Mouse (Mus musculus) urinary bladder, postnatal 25 days (tissue): Measurements from ENCODE around the gene Vamp8.
A peak's percentile ranks its signal among the peaks of the same experiment; 100 is the strongest.

Experiments used
- DNase-seq: peaks from one replicate; pipeline ENCODE4 v3.0.0; 2022; ENCODE audit warnings: low spot score

The Vamp8 gene

GRCm38 (mm10) chr6:72373184-72373583 lies 17.3 kb downstream of the Vamp8 start:
- no peak for DNase-seq

DNA sequence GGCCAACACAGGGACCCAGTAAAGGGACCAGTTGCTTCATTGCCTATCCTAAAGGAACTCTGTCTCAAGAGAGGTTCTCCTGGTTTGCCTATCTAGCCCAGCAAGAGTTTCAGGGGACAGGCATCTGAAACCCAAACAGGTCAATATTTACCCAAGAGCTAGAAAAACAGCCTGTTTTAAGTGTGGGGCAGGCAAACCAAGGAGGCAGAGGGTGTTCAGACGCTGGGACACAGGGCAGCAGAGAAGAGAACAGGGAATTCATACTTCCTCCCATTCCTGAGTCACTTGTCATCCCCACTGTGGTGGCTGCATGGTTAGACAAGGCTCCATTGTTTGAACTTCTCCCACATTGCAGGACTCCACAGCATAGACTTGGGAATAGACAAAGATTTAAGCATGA lies 18.9 kb downstream of the Vamp8 start:
- no peak for DNase-seq

- no peak for DNase-seq
Measured at GRCm38 (mm10) chr6:72371147-72371546, 19.4 kb downstream of the Vamp8 start.

DNA sequence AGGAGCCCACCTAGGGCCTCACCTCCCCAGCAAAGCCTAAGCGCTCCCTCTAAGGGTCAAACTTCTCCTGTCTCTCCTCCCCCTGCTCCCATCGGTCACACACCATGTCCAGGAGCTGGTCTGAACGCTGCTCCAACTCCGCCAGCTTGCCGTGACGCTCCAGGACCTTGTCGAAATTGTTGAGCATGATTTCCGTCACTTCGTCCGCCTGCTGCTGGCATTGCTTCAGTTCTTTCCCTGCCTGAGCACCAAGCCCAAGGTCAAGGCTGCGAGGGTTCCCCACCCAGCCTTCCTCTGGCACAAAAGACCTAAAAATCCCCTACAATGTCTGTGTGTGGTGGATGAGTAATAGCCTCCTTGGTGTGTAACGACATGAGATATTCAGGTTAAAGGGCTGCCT lies 20.4 kb downstream of the Vamp8 start:
- DNase-seq = no peak

DNA sequence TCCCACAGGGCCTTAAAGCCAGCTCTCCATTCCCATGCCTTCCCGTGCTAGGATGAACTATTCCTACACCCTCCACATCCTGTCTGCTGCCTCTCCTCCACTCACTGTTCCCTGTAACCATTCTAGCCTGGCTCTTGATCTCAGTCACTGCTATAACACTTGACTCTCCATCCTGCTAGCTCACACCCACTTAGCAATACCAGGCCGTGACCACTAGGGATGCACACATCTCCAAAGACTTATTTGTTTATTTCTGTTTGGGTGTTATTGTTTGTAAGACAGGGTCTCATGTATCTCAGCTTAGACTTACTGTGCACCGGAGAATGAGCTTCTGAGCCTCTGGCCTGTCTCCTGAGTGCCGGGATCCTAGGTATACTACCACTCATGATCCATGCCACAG lies 20.9 kb downstream of the Vamp8 start:
- DNase-seq = no peak

- no peak for DNase-seq
Measured at GRCm38 (mm10) chr6:72367460-72367974, 23.0 kb downstream of the Vamp8 start.

DNA sequence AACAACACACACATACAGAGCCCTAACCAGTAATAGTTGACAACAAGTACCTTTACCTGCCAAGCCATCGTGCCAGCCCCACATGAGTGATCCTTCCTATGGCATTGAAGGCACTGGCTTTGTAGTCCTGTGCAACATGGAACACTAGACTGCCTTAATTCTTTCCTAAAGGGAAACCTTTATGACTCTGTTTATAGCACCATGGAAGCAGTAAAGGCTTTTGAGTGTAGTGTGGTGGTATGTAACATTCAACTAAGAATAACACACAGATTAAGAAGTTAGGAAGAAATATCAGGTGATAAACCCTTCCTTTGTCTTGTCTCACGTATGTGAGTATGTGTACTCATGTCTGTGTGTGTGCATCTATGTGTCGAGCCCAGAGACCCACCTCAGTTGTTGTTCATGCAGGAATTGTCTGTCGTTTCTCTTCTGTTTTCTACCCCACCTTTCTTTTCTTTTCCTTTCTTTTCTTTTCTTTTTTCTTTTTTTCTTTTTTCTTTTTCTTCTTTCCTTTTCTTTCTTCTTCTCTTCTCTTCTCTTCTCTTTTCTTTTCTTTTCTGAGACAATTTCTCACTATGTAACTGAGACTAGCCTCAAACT lies 23.6 kb downstream of the Vamp8 start, which contains the start of gene Rnf181:
TSS of gene Rnf181 (minus strand) at position 113 of the 600 bp plus-strand sequence.
- no peak for DNase-seq

- no peak for DNase-seq
Measured at GRCm38 (mm10) chr6:72366304-72366703, 24.2 kb downstream of the Vamp8 start.

- no peak for DNase-seq
Measured at GRCm38 (mm10) chr6:72364985-72365384, 25.5 kb downstream of the Vamp8 start.

GRCm38 (mm10) chr6:72364009-72364408 lies 26.5 kb downstream of the Vamp8 start:
- no peak for DNase-seq

DNA sequence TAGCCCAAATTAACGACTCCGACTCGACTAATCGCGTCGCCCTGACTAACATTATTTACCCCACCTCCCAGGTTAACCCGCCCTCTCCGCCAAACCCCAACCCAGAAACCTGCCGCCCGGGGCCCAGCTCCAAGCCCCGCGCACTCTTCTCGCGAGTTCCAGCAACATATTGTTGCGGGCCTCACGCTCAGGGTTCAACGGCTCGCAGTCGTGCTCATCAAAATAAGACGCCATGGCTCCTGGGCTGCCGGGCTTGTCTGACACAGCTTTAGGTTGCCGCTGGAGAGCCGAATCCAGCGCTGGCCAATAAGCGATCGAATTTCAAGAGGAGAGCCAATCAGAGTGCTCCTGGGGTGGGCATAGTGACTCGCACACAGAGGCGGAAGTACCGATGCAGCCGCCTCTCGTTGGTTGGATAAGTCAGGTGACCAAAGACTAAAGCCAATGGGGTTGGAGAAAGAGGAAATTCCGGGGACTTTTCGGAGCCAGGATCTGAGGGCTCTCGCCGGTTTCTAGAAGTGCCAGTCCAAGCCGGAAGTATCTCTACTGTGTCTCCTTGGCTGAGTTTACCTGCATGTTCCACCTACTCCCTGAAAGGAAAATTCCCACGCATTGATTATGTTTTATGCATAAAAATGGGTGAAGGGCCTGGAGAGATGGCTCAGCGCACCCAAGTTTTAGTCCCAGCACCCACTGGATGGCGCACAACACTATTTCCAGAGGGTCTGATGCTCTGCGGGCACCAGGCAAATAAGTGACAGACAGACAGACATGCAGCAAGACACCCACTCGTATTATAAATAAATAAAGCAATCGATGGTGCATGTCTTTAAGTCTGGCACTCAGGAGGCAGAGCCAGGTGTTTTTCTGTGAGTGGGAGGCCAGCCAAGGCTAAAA lies 28.1 kb downstream of the Vamp8 start:
- peak; percentile 85 for DNase-seq

DNA sequence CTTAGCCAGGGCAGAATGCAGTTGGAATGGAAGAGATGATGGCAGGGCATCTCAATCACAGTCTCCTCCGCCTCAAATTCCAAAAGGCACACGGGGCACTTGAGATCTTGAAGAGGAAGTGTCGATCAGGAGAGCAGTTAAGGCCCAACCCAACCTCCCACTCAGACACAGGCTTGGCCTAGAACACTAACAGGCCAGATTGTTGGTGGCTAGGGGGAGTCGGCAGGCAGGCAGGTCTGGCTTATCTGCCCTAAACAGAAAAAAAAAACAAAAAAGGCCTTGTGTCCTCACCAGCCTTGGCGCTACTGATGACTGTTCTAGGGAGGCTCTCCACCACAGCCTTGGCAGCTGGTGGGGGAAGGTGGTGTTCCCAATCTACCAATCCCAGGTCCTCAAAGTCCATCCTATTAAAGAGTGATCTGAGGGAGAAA lies 29.4 kb downstream of the Vamp8 start:
- no peak for DNase-seq

DNA sequence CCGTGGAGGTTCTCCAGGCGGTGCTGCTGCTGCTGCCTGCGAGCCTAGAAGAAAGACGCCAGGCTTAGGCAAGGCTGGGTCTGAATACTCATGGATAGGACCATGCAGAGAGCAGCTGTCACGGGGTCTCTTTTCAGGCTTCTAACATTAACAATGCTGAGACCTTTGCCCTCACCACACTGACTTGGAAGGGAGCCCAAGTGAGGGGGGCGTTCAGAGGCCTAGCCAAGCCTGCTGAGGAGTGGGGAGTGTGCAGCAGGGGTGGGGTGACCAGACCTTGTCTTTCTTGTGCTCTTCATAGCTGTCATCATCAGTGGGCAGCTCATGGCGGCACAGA lies 29.9 kb downstream of the Vamp8 start:
- DNase-seq = no peak

DNA sequence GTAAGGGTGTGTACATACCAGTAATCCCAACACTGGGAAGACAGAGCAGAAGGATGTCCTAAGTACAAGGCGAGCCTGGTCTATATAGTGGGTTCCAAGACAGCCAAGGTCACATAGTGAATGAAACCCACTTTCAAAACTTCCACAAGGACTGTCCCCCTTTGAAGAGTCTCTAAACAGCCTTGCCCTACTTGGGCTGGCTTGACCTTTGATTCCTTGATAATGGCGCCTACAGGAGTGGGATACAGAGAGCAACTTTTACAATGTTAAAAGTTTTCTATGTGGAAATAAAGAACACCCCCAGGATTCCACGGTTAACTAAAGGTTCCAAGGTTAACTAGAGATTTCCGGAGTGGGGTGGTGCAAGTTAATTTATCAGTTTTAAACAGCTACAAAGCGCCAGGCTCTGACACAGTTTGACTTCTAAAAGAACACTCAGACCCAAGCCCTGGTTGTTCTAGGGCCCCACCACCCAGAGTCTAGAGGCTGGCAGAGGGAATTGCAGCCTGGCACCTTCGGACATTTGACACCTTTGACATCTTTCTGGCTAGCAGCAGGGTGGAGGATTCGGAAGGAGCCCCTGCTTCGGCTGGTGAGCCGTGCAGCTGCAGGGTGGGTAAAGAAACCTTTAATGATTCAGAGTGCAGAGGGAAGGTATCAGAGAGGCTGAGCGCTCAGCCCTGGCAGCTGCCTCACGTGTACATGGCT lies 30.5 kb downstream of the Vamp8 start:
- DNase-seq = no peak

- no peak for DNase-seq
Measured at GRCm38 (mm10) chr6:72359343-72359742, 31.2 kb downstream of the Vamp8 start.

DNA sequence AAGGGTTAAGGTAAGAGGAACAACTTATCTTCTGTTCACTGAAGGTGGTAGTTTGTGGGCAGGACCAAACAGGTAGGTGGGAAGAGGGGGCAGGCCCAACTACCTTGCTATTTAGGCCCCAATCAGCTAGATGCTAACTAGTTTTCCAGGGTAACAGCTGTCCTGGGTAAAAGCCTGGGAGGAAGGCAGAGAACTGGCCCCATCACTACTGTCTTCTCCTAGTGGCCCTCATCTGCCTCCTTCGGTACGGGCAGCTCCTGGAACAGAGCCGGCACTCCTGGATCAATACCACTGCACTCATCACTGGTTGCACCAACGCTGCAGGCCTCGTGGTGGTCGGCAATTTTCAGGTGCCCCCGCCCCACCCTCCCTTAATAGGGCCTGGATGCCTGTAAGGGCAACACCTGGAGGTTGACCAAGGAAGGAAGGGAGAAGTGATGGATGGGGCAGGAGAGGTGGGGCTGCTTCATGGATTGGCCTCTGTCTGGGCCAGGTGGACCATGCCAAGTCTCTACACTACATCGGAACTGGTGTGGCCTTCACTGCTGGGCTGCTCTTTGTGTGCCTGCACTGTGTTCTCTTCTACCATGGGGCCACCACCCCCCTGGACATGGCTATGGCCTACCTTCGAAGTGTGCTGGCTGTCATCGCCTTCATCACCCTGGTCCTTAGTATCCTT lies 32.3 kb downstream of the Vamp8 start:
- DNase-seq = no peak

GRCm38 (mm10) chr6:72357164-72358079 lies 33.1 kb downstream of the Vamp8 start:
- no peak for DNase-seq

GRCm38 (mm10) chr6:72356001-72356532 lies 34.4 kb downstream of the Vamp8 start:
- DNase-seq = no peak

- peak; percentile 72 for DNase-seq
Measured at GRCm38 (mm10) chr6:72355066-72355911, 35.2 kb downstream of the Vamp8 start, which contains the start of gene Tmem150a. Tmem150a (plus strand) TSS chr6:72355447.

DNA sequence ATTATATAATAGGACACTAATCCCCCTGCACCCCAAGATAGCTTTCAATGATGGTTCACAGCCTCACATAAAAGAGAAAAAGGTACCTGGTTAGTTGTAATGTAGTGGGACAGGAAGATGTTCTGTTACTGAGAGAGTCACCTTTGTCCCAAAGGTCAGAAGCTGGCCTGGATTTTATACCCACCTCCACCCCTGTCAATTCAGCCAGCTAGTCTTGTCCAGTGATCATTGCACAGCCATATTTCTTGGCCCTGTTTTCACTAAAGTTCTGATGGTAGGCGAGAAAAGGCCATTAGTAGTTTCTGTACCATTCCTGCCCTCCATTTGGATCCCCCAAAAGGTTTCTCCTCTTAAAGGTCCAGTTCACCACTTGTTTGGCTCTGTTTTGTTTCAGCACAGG lies 36.5 kb downstream of the Vamp8 start:
- no peak for DNase-seq
